Mouse (Mus musculus): ENCODE measurements around the gene Myh2. TPM values are rescaled to one million over a fixed set of nuclear protein-coding genes. Genes with fewer than 3 reads are reported as not detected.

Gene Myh2
- total RNA-seq, 2 experiments from 2014 or later: 229 to 257 TPM

GRCm38 (mm10) chr11:67236799-67237198 lies 66.0 kb downstream of the Myh2 start:
- DNase-seq (ENCODE audit: low spot score in 2 of 2): no peak

- DNase-seq (ENCODE audit: low spot score in 2 of 2): no peak
Measured at GRCm38 (mm10) chr11:67237481-67238079, 66.8 kb downstream of the Myh2 start, which contains the start of gene Myh4. Gene Myh4 (plus strand): TSS chr11:67238029.

- no peak for DNase-seq (ENCODE audit: low spot score in 2 of 2)
Measured at GRCm38 (mm10) chr11:67241051-67241450, 70.2 kb downstream of the Myh2 start.

Other genes starting within 250 kb of the Myh2 start
- gene Tmem238l, start 214.4 kb upstream of the Myh2 start, total RNA-seq (2021): not detected
- 1 to 10 TPM; 2.3 to 2.6 TPM for gene Tmem220, start 145.9 kb upstream of the Myh2 start, total RNA-seq (2021)
- 10 to 100 TPM; 14.9 to 15.8 TPM for gene Adprm, start 118.4 kb upstream of the Myh2 start, total RNA-seq (2021)
- 10 to 100 TPM; 13.7 to 14.3 TPM for gene Sco1, start 118.4 kb upstream of the Myh2 start, total RNA-seq (2021)
- gene Myh3, start 92.7 kb upstream of the Myh2 start, total RNA-seq (2021): 100 to 1,000 TPM; 510 to 548 TPM
- 100 to 1,000 TPM; 613 to 684 TPM for gene Myh1, start 29.0 kb downstream of the Myh2 start, total RNA-seq (2021)
- 1,000 to 10,000 TPM; 1,762 to 2,018 TPM for gene Myh4, start 67.0 kb downstream of the Myh2 start, total RNA-seq (2021)
- gene Myh8, start 106.1 kb downstream of the Myh2 start, total RNA-seq (2021): over 10,000 TPM; 11,963 to 12,269 TPM
- gene Myh13, start 150.6 kb downstream of the Myh2 start, total RNA-seq (2021): 1 to 10 TPM; 4.2 to 6.7 TPM

All from gastrocnemius, postnatal 4 days (tissue).